Mouse (Mus musculus) embryonic fibroblast, embryonic 13.5 days (primary cell): ENCODE measurements at regions not wholly inside any gene's neighbourhood (a gene's known extent, or its start where the extent isn't known, plus 50 kb on each side); places are given as distances from the start of the nearest gene placed in this dataset.

Source experiments
- H3K27ac ChIP-seq: 2 replicates; pipeline ENCODE4 v1.5.1; 2012; ENCODE audit warnings: low read length, control low read depth, inconsistent platforms; ENCODE audit not compliant: insufficient read depth
- H3K4me1 ChIP-seq: 2 replicates; pipeline ENCODE4 v1.6.1; 2011; ENCODE audit warnings: low read length; ENCODE audit not compliant: control insufficient read depth, insufficient read depth
- H3K4me3 ChIP-seq: 2 replicates; pipeline ENCODE4 v1.5.1; 2011; ENCODE audit warnings: mild to moderate bottlenecking, control low read depth, low read length; ENCODE audit not compliant: insufficient read depth
- CTCF ChIP-seq: IDR thresholded peaks from 2 replicates; pipeline ENCODE4 v1.5.1; 2011; ENCODE audit warnings: mild to moderate bottlenecking, control low read depth, low read length, moderate library complexity, borderline replicate concordance; ENCODE audit not compliant: insufficient read depth
- POLR2A ChIP-seq: IDR thresholded peaks from 2 replicates; pipeline ENCODE4 v1.6.1; 2011; ENCODE audit warnings: low read depth, mild to moderate bottlenecking, control low read depth, low read length, moderate library complexity

DNA sequence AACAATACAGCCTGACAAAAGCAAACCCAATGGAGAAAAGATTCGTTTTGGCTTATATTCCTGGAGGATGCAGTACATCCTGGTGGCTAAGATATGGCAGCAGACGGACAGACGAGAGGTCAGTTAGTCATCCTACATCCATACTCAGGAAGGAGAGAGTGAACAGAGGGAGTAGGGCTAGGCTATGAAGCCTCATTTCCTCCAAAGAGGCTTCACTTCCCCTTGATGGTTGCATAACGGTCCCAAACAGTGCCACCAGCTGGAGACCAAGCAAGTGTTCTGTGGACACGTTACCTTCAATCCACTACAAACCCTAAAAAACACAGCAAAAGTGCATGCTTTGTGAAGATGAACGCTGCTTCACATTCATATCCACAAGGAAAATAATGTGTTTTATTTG, 442.1 kb downstream of the Dmrt2 start:
- no peak overlapping the region for H3K27ac ChIP-seq
- H3K4me1 ChIP-seq: no peaks in the 10 kb centered on the region
- H3K4me3 ChIP-seq: no peak overlapping the region
- no peak for TF ChIP-seq CTCF
- TF ChIP-seq POLR2A: no peak

- no peak overlapping the region for H3K27ac ChIP-seq
- no peak overlapping the region for H3K4me3 ChIP-seq
- no peaks in the 10 kb centered on the region for H3K4me1 ChIP-seq
- no peak for TF ChIP-seq POLR2A
- TF ChIP-seq CTCF: no peak
Measured at GRCm38 (mm10) chr19:26128423-26128822, 456.2 kb downstream of the Dmrt2 start.

- no peaks in the 10 kb centered on the region for H3K4me1 ChIP-seq
- TF ChIP-seq POLR2A (no peak), CTCF (no peak)
- no peak overlapping the region for H3K4me3 ChIP-seq
- no peak overlapping the region for H3K27ac ChIP-seq
Measured at GRCm38 (mm10) chr19:26134385-26134784, 462.2 kb downstream of the Dmrt2 start.

DNA sequence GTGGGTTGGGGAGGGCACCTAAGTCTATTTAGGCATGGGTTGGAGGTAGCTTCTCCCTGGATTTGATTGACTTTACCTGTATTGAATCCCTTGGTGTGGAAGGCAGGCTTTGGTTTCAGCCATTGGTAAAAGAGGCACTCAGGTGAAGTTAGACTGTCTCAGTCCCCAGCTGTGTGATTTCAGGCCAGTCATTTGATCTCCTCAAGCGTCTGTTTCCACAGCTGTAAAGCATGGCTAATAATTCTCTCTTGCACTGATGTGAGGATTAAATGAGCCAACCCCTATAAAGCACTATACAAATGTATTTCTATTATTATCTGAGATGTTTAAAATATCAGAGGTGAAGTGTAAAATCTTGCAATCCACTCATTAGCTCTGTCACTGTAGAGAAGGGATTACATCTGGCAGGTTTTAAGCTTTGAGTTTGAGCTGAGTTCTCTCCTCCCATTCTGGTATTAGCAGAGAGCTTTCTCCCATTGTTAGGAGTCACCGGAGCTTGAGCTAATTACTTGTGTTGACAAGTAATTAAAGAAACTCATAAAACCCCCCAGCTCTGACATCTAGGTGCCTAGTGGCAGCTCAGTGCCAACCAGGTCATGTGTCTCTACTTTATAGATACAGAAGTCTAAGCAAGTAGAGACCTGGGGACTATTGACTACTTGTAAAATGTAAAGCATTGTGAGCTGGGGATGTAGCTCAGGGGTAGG, 463.3 kb downstream of the Dmrt2 start:
- H3K27ac ChIP-seq: no peak overlapping the region
- TF ChIP-seq CTCF (no peak), POLR2A (no peak)

DNA sequence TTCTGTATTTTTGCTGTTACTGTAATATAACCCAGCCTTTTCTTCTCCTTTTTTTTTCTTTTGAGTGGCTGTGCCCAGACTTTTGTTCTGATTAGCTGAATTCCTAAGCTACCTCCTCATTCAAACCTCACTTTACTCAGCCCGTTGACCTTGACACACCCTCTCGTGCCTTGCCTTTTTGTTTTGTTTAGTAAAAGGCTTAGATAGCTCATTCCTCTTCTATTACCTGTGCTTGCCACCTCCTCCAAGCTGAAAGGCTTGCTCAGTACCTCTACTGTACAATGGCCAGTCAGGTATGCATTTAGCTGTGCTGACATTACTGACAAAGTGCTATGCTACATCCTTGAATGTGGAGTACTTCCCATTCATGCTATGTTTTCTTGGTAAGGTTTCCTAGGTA, 464.2 kb upstream of the Smarca2 start:
- Histone ChIP-seq H3K4me3 (no peak overlapping the region), H3K4me1 (peaks cover 7% of the 10 kb centered on the region; the same call in 1 of the 2 replicates), H3K27ac (no peak overlapping the region)
- TF ChIP-seq POLR2A (no peak), CTCF (no peak)

More for the DNA sequence above, 463.3 kb downstream of the Dmrt2 start:
- no peak overlapping the region for H3K4me3 ChIP-seq
- H3K4me1 ChIP-seq: peaks cover 5% of the 10 kb centered on the region; the same call in 1 of the 2 replicates

GRCm38 (mm10) chr19:26143539-26143938, 461.3 kb upstream of the Smarca2 start:
- no peak for TF ChIP-seq POLR2A
- TF ChIP-seq CTCF: no peak
- Histone ChIP-seq H3K4me3 (no peak overlapping the region), H3K27ac (no peak overlapping the region), H3K4me1 (peaks cover 7% of the 10 kb centered on the region; the same call in 1 of the 2 replicates)

- H3K27ac ChIP-seq: no peak overlapping the region
- no peak overlapping the region for H3K4me3 ChIP-seq
- no peak for TF ChIP-seq POLR2A
- TF ChIP-seq CTCF: no peak
- no peaks in the 10 kb centered on the region for H3K4me1 ChIP-seq
Measured at GRCm38 (mm10) chr19:26151216-26151615, 453.6 kb upstream of the Smarca2 start.

DNA sequence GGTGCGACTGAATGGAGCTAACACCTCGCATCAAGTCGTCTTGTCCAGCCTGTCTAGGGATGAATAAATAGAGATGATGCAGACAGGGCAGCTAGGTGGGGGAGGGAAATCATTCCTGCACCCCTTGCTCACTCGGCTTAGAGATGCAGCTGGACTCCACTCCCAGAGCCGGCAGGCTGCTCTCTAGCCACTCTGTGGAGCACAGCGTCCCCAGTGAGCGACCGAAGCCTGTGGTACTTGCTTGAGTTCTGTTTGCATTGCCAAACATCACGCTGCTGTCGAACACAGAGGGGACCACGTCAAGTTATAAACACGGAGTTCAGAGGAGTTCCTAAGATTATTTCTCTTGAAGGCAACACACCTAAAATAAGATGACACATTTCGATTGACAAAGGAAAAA, 439.9 kb upstream of the Smarca2 start:
- Histone ChIP-seq H3K4me3 (no peak overlapping the region), H3K27ac (no peak overlapping the region), H3K4me1 (no peaks in the 10 kb centered on the region)
- TF ChIP-seq CTCF: no peak
- no peak for TF ChIP-seq POLR2A

GRCm38 (mm10) chr19:26181774-26182173, 423.1 kb upstream of the Smarca2 start:
- Histone ChIP-seq H3K27ac (no peak overlapping the region), H3K4me1 (no peaks in the 10 kb centered on the region), H3K4me3 (no peak overlapping the region)
- TF ChIP-seq POLR2A (no peak), CTCF (peak; percentile 35; the same call in 1 of the 2 replicates)

DNA sequence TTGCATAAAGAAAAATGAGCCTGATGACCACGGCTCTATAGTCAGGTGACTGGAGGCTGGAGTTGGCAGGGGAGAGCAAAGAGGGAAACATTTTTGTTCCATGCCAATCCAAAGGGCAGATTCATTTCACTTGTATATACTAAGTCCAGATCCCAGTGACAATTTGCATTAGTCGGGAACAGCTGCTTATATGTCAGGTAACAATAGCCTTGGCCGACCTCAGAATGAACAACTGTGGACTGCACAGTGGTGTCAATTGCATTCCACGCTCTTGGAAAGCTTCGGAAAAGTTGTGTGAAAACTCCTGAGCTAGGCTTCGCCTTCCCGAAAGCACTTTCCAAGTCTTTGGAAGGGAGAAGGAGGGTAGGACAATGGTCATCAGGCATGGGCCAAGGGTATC, 419.8 kb upstream of the Smarca2 start:
- no peak overlapping the region for H3K4me3 ChIP-seq
- TF ChIP-seq CTCF (no peak), POLR2A (no peak)
- no peak overlapping the region for H3K27ac ChIP-seq
- no peaks in the 10 kb centered on the region for H3K4me1 ChIP-seq

GRCm38 (mm10) chr19:26190803-26191202, 414.0 kb upstream of the Smarca2 start:
- Histone ChIP-seq H3K27ac (no peak overlapping the region), H3K4me1 (no peaks in the 10 kb centered on the region), H3K4me3 (no peak overlapping the region)
- TF ChIP-seq POLR2A: no peak
- no peak for TF ChIP-seq CTCF

DNA sequence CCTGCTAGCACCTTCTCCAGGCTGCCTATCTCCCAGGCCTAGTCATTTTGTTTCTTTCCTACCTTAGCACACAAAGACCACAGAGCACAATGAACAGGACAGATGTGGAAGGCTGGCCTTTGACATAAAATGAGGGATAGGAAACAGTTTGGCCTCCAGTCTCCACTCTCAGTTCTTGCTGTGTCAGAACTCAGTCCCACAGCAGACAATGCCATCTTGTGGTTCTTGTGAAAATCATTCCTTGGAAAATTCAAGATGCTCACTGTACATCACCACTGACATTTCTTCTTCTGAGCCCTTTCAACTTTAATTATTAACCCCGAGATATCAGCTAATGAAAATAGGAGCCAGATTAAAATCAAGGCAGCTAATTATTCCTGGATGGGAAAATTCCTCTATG, 411.2 kb upstream of the Smarca2 start:
- TF ChIP-seq POLR2A (no peak), CTCF (no peak)
- no peaks in the 10 kb centered on the region for H3K4me1 ChIP-seq
- H3K4me3 ChIP-seq: no peak overlapping the region
- no peak overlapping the region for H3K27ac ChIP-seq
